In the genomic region with DNA sequence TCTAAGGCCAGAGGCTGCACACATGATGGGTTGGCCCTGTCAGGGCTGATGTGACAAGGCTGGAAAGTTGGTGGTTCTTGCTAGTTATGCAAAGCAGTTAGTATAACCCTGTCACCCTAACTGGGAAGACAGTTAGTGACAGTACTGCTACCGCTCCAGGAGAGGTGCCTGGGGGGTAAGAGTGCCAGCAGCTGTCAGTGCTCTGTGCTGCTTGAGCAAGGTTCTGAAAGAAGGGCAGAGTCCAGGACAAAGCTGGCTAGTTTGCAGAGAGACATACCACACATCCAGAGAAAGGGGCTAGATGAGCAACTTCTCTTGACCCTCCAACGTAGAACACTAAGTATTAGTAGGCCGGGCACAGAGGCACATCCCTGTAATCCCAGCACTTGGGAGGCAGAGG, we compare ENCODE assay signal across 27 mouse cellular contexts. TPM values are rescaled to one million over a fixed set of nuclear protein-coding genes. Genes with fewer than 3 reads are reported as not detected.
A peak's percentile ranks its signal among the peaks of the same experiment; 100 is the strongest.
DNase-seq lines count a peak whose midpoint lies in the region; ATAC-seq and TF ChIP-seq lines count a peak whose summit lies in the region.
"Had no signal": no experiment of that assay in that cellular context is flagged by ENCODE, and none has a peak within 500 bp of the region (broad histone marks: within the 10 kb centered on the region; RNA-seq: fewer than 3 reads in every experiment).

No protein-coding gene starts in this region.

- DNase-seq in heart, embryonic 10.5 days (ENCODE audit: low spot score) = peak; percentile 50
- DNase-seq in heart, adult 18-20 months = no peak
- DNase-seq in heart, postnatal 0 days (ENCODE audit: low spot score) = no peak
- no peak for DNase-seq in heart, postnatal 36 days
- peak; percentile 60 for DNase-seq in kidney, adult 9 months
- DNase-seq in kidney, postnatal 10 days = no peak
- peak; percentile 60 to 62 for DNase-seq in kidney, postnatal 36 days
- DNase-seq: adrenal gland, postnatal 25 days; cerebellum, adult 11-12 months; cerebellum, adult 9-11 months; embryo, embryonic 11 days; gastrocnemius, adult 2 months; gastrocnemius, postnatal 36 days; layer of hippocampus, postnatal 36 days; left cerebral cortex, postnatal 4 days; lung, adult 2 months; lung, postnatal 10 days; right cerebral cortex, postnatal 4 days; thymus, adult 2 months had no signal

- no peak for TF ChIP-seq EP300 in heart, postnatal 0 days (IDR thresholded peaks at IDR 0.05; ENCODE audit: low read depth)

- no peak for ATAC-seq in heart, postnatal 0 days (ENCODE audit: insufficient read depth, low read depth)
- ATAC-seq: forebrain, embryonic 15.5 days; midbrain, embryonic 13.5 days had no signal

- H3K9me3 ChIP-seq in heart, embryonic 10.5 days = no peaks in the 10 kb centered on the region
- H3K9me3 ChIP-seq in heart, postnatal 0 days (replicated peaks; ENCODE audit: control insufficient read depth, low read length) = no peaks in the 10 kb centered on the region
- H3K9me3 ChIP-seq: embryonic facial prominence, embryonic 12.5 days; forebrain, embryonic 15.5 days; midbrain, embryonic 13.5 days; neural tube, embryonic 13.5 days had no signal

- no peak overlapping the region for H3K4me3 ChIP-seq in heart, embryonic 10.5 days
- no peak overlapping the region for H3K4me3 ChIP-seq in heart, postnatal 0 days (ENCODE audit: low read depth, low read length)
- H3K4me3 ChIP-seq: embryonic facial prominence, embryonic 12.5 days; forebrain, embryonic 15.5 days; gastrocnemius, adult 2 months; midbrain, embryonic 13.5 days; neural tube, embryonic 13.5 days had no signal

- peaks cover 60% of the 10 kb centered on the region for H3K36me3 ChIP-seq in heart, embryonic 10.5 days
- peaks cover 79% of the 10 kb centered on the region for H3K36me3 ChIP-seq in heart, postnatal 0 days (replicated peaks; ENCODE audit: control insufficient read depth, insufficient read depth, low read length)

- 89% methylated on average over 3 of the region's 3 CpGs for WGBS in heart, embryonic 10.5 days
- 82% methylated on average over 3 of the region's 3 CpGs for WGBS in heart, postnatal 0 days

- no peak overlapping the region for H3K9ac ChIP-seq in heart, postnatal 0 days (replicated peaks; ENCODE audit: low read depth, low read length)
- H3K9ac ChIP-seq: embryonic facial prominence, embryonic 12.5 days; forebrain, embryonic 15.5 days; liver, embryonic 14.5 days; midbrain, embryonic 13.5 days; neural tube, embryonic 13.5 days had no signal

- no peak overlapping the region for H3K27ac ChIP-seq in heart, embryonic 10.5 days
- peak overlapping the region; percentile 82 for H3K27ac ChIP-seq in heart, postnatal 0 days (ENCODE audit: low read depth)
- H3K27ac ChIP-seq: embryonic facial prominence, embryonic 12.5 days; forebrain, embryonic 15.5 days; liver, embryonic 14.5 days; macrophage; midbrain, embryonic 13.5 days; neural tube, embryonic 13.5 days; stomach, postnatal 0 days had no signal

- H3K4me1 ChIP-seq in heart, embryonic 10.5 days = peaks cover 12% of the 10 kb centered on the region; the same call in 1 of the 2 replicates
- H3K4me1 ChIP-seq in heart, postnatal 0 days (ENCODE audit: control insufficient read depth, insufficient read depth) = peaks cover 25% of the 10 kb centered on the region
- H3K4me1 ChIP-seq: embryonic facial prominence, embryonic 12.5 days; forebrain, embryonic 15.5 days; midbrain, embryonic 13.5 days; neural tube, embryonic 13.5 days had no signal

- no peak overlapping the region for H3K4me2 ChIP-seq in heart, postnatal 0 days (ENCODE audit: low read depth, low read length)
- H3K4me2 ChIP-seq: embryonic facial prominence, embryonic 12.5 days; forebrain, embryonic 15.5 days; midbrain, embryonic 13.5 days; neural tube, embryonic 13.5 days had no signal

- H3K27me3 ChIP-seq in heart, embryonic 10.5 days (ENCODE audit: insufficient read depth, poor library complexity, severe bottlenecking) = no peaks in the 10 kb centered on the region
- no peaks in the 10 kb centered on the region for H3K27me3 ChIP-seq in heart, postnatal 0 days (ENCODE audit: control insufficient read depth, insufficient read depth, low read length)
- H3K27me3 ChIP-seq: embryonic facial prominence, embryonic 12.5 days; forebrain, embryonic 15.5 days; midbrain, embryonic 13.5 days; neural tube, embryonic 13.5 days had no signal

- TF ChIP-seq CTCF in heart, postnatal 0 days (IDR thresholded peaks at IDR 0.05; ENCODE audit: low read depth) = no peak

- intact Hi-C loops in heart, postnatal 36 days (cut with DNase I) = no loop called here

RNA-seq across cellular contexts. Expression of gene Hnrnph1, which starts 25.7 kb away (rescaled TPM):
- 253 and 367 TPM in 2 replicates for polyA plus RNA-seq in heart, embryonic 10.5 days (2016; fragmentation: Nextera tagmentation; extraction: Ambion mirVana)
- 10 to 100 TPM; 97.0 to 99.6 TPM for total RNA-seq in heart, adult 18-20 months (2021)
- total RNA-seq in heart, postnatal 0 days (2014; rRNA removed; ENCODE audit: low replicate concordance) = 75.1 and 76.4 TPM in 2 replicates
- 106 and 117 TPM in 2 replicates for polyA plus RNA-seq in heart, postnatal 0 days (2015; fragmentation: Nextera tagmentation; extraction: Ambion mirVana)
- 100 to 1,000 TPM in 1 of 2 experiments, 10 to 100 TPM in 1; 97.8 to 106 TPM for total RNA-seq in heart, postnatal 36 days (2021)

RNA-seq across cellular contexts. Expression of gene Rufy1, which starts 28.4 kb away (rescaled TPM):
- 16.6 and 18.3 TPM in 2 replicates for polyA plus RNA-seq in heart, embryonic 10.5 days (2016; fragmentation: Nextera tagmentation; extraction: Ambion mirVana)
- total RNA-seq in heart, adult 18-20 months (2021) = 10 to 100 TPM; 28.3 to 35.5 TPM
- 22.8 and 24.9 TPM in 2 replicates for total RNA-seq in heart, postnatal 0 days (2014; rRNA removed; ENCODE audit: low replicate concordance)
- 29.2 and 29.8 TPM in 2 replicates for polyA plus RNA-seq in heart, postnatal 0 days (2015; fragmentation: Nextera tagmentation; extraction: Ambion mirVana)
- 10 to 100 TPM; 29.8 to 29.9 TPM for total RNA-seq in heart, postnatal 36 days (2021)

RNA-seq across cellular contexts. Expression of gene Cby3, which starts 48.2 kb away (rescaled TPM):
- 0.39 TPM in 1 of 2 replicates, not detected in the other for polyA plus RNA-seq in heart, embryonic 10.5 days (2016; fragmentation: Nextera tagmentation; extraction: Ambion mirVana)
- not detected for total RNA-seq in heart, adult 18-20 months (2021)
- not detected in 2 replicates for total RNA-seq in heart, postnatal 0 days (2014; rRNA removed; ENCODE audit: low replicate concordance)
- polyA plus RNA-seq in heart, postnatal 0 days (2015; fragmentation: Nextera tagmentation; extraction: Ambion mirVana) = 0.18 TPM in 1 of 2 replicates, not detected in the other
- not detected for total RNA-seq in heart, postnatal 36 days (2021)
- total RNA-seq: adrenal gland, postnatal 25 days; gastrocnemius, adult 2 months; gastrocnemius, postnatal 36 days; layer of hippocampus, postnatal 36 days; left cerebral cortex, postnatal 4 days had no signal
- polyA plus RNA-seq: liver, embryonic 14.5 days; macrophage; spleen, adult 2 months had no signal

Comparison
In these comparisons a context has a peak if more than half of its experiments do, and no peak if none do; other contexts are left out.
1. DNase-seq: peak in heart, embryonic 10.5 days (single experiment), kidney, adult 9 months (single experiment) and kidney, postnatal 36 days (2 of 2); none in heart, adult 18-20 months (0 of 2), heart, postnatal 0 days (single experiment), heart, postnatal 36 days (0 of 2) and kidney, postnatal 10 days (single experiment).